Mouse (Mus musculus): ENCODE results near the gene Il1b. TPM values are rescaled to one million over a fixed set of nuclear protein-coding genes. Genes with fewer than 3 reads are reported as not detected.
A peak's percentile ranks its signal among the peaks of the same experiment; 100 is the strongest.

The Il1b gene
- polyA plus RNA-seq, 1 experiment from 2014 or later, result not detected

- Histone ChIP-seq H3K27me3 (ENCODE audit: control insufficient read depth, insufficient read depth, low read depth, low read length) (no peaks in the 10 kb centered on the region), H3K9me3 (ENCODE audit: control insufficient read depth, low read length) (0 out of 2 replicates have a peak, but pooled peaks cover 2% of the 10 kb centered on the region), H3K4me3 (ENCODE audit: low read length) (no peak overlapping the region), H3K4me1 (replicated peaks; ENCODE audit: control insufficient read depth, insufficient read depth, low read length) (no peaks in the 10 kb centered on the region), H3K9ac (ENCODE audit: low read length) (no peak overlapping the region), H3K4me2 (ENCODE audit: low read depth, low read length) (no peak overlapping the region), H3K36me3 (ENCODE audit: control insufficient read depth, insufficient read depth, low read length) (no peaks in the 10 kb centered on the region), H3K27ac (ENCODE audit: low read length) (no peak overlapping the region)
- no peak for ATAC-seq (ENCODE audit: low read depth)
- WGBS, result 59% methylated on average over 6 of the region's 6 CpGs
Measured at GRCm38 (mm10) chr2:129338138-129338621, 32.8 kb downstream of the Il1b start.

- no peak overlapping the region for H3K9ac ChIP-seq (ENCODE audit: low read length)
- WGBS, result 52% methylated on average over 4 of the region's 4 CpGs
- no peak overlapping the region for H3K27ac ChIP-seq (ENCODE audit: low read length)
- H3K27me3 ChIP-seq (ENCODE audit: control insufficient read depth, insufficient read depth, low read depth, low read length), result no peaks in the 10 kb centered on the region
- H3K4me3 ChIP-seq (ENCODE audit: low read length), result no peak overlapping the region
- H3K4me2 ChIP-seq (ENCODE audit: low read depth, low read length), result no peak overlapping the region
- no peak for ATAC-seq (ENCODE audit: low read depth)
- H3K9me3 ChIP-seq (ENCODE audit: control insufficient read depth, low read length), result no peaks in the 10 kb centered on the region
- no peaks in the 10 kb centered on the region for H3K4me1 ChIP-seq (replicated peaks; ENCODE audit: control insufficient read depth, insufficient read depth, low read length)
- no peaks in the 10 kb centered on the region for H3K36me3 ChIP-seq (ENCODE audit: control insufficient read depth, insufficient read depth, low read length)
Measured at GRCm38 (mm10) chr2:129333471-129333870, 37.5 kb downstream of the Il1b start.

- H3K27ac ChIP-seq (ENCODE audit: low read length), result peak overlapping the region; percentile 51
- H3K4me2 ChIP-seq (ENCODE audit: low read depth, low read length), result no peak overlapping the region; the same call in 1 of the 2 replicates
- no peak overlapping the region for H3K4me3 ChIP-seq (ENCODE audit: low read length)
- H3K4me1 ChIP-seq (replicated peaks; ENCODE audit: control insufficient read depth, insufficient read depth, low read length), result no peaks in the 10 kb centered on the region
- H3K27me3 ChIP-seq (ENCODE audit: control insufficient read depth, insufficient read depth, low read depth, low read length), result no peaks in the 10 kb centered on the region
- no peaks in the 10 kb centered on the region for H3K36me3 ChIP-seq (ENCODE audit: control insufficient read depth, insufficient read depth, low read length)
- no peaks in the 10 kb centered on the region; the same call in 1 of the 2 replicates for H3K9me3 ChIP-seq (ENCODE audit: control insufficient read depth, low read length)
- no peak overlapping the region for H3K9ac ChIP-seq (ENCODE audit: low read length)
- no peak for ATAC-seq (ENCODE audit: low read depth)
- 69% methylated on average over 13 of the region's 13 CpGs for WGBS
Measured at GRCm38 (mm10) chr2:129330540-129330939, 40.4 kb downstream of the Il1b start.

- Histone ChIP-seq H3K36me3 (ENCODE audit: control insufficient read depth, insufficient read depth, low read length) (no peaks in the 10 kb centered on the region), H3K4me2 (ENCODE audit: low read depth, low read length) (no peak overlapping the region), H3K27ac (ENCODE audit: low read length) (peak overlapping the region; percentile 25), H3K9ac (ENCODE audit: low read length) (no peak overlapping the region), H3K9me3 (ENCODE audit: control insufficient read depth, low read length) (no peaks in the 10 kb centered on the region; the same call in 1 of the 2 replicates), H3K4me3 (ENCODE audit: low read length) (no peak overlapping the region), H3K27me3 (ENCODE audit: control insufficient read depth, insufficient read depth, low read depth, low read length) (no peaks in the 10 kb centered on the region), H3K4me1 (replicated peaks; ENCODE audit: control insufficient read depth, insufficient read depth, low read length) (no peaks in the 10 kb centered on the region)
- no peak for ATAC-seq (ENCODE audit: low read depth)
- WGBS, result 47% methylated on average over 7 of the region's 7 CpGs
Measured at GRCm38 (mm10) chr2:129330024-129330423, 40.9 kb downstream of the Il1b start.

- Histone ChIP-seq H3K9me3 (ENCODE audit: control insufficient read depth, low read length) (no peaks in the 10 kb centered on the region; the same call in 1 of the 2 replicates), H3K4me1 (replicated peaks; ENCODE audit: control insufficient read depth, insufficient read depth, low read length) (no peaks in the 10 kb centered on the region), H3K27ac (ENCODE audit: low read length) (no peak overlapping the region), H3K36me3 (ENCODE audit: control insufficient read depth, insufficient read depth, low read length) (no peaks in the 10 kb centered on the region), H3K4me2 (ENCODE audit: low read depth, low read length) (no peak overlapping the region), H3K27me3 (ENCODE audit: control insufficient read depth, insufficient read depth, low read depth, low read length) (no peaks in the 10 kb centered on the region), H3K9ac (ENCODE audit: low read length) (no peak overlapping the region), H3K4me3 (ENCODE audit: low read length) (no peak overlapping the region)
- WGBS, result 75% methylated on average over 4 of the region's 4 CpGs
- ATAC-seq (ENCODE audit: low read depth), result no peak
Measured at GRCm38 (mm10) chr2:129328238-129328637, 42.7 kb downstream of the Il1b start.

GRCm38 (mm10) chr2:129324216-129324615 is 46.7 kb downstream of the Il1b start:
- H3K27ac ChIP-seq (ENCODE audit: low read length), result no peak overlapping the region
- no peak overlapping the region for H3K4me3 ChIP-seq (ENCODE audit: low read length)
- H3K9ac ChIP-seq (ENCODE audit: low read length), result no peak overlapping the region
- H3K9me3 ChIP-seq (ENCODE audit: control insufficient read depth, low read length), result no peaks in the 10 kb centered on the region; the same call in 1 of the 2 replicates
- H3K27me3 ChIP-seq (ENCODE audit: control insufficient read depth, insufficient read depth, low read depth, low read length), result no peaks in the 10 kb centered on the region
- H3K36me3 ChIP-seq (ENCODE audit: control insufficient read depth, insufficient read depth, low read length), result no peaks in the 10 kb centered on the region
- ATAC-seq (ENCODE audit: low read depth), result no peak
- no peak overlapping the region for H3K4me2 ChIP-seq (ENCODE audit: low read depth, low read length)
- no peaks in the 10 kb centered on the region for H3K4me1 ChIP-seq (replicated peaks; ENCODE audit: control insufficient read depth, insufficient read depth, low read length)
- 74% methylated on average over 3 of the region's 3 CpGs for WGBS

- no peaks in the 10 kb centered on the region for H3K4me1 ChIP-seq (replicated peaks; ENCODE audit: control insufficient read depth, insufficient read depth, low read length)
- H3K4me2 ChIP-seq (ENCODE audit: low read depth, low read length), result no peak overlapping the region
- no peak overlapping the region for H3K27ac ChIP-seq (ENCODE audit: low read length)
- WGBS, result 38% methylated on average over 1 of the region's 1 CpGs
- no peaks in the 10 kb centered on the region for H3K36me3 ChIP-seq (ENCODE audit: control insufficient read depth, insufficient read depth, low read length)
- ATAC-seq (ENCODE audit: low read depth), result no peak
- no peak overlapping the region for H3K4me3 ChIP-seq (ENCODE audit: low read length)
- no peaks in the 10 kb centered on the region; the same call in 1 of the 2 replicates for H3K9me3 ChIP-seq (ENCODE audit: control insufficient read depth, low read length)
- H3K27me3 ChIP-seq (ENCODE audit: control insufficient read depth, insufficient read depth, low read depth, low read length), result no peaks in the 10 kb centered on the region
- no peak overlapping the region for H3K9ac ChIP-seq (ENCODE audit: low read length)
Measured at GRCm38 (mm10) chr2:129322117-129322635, 48.8 kb downstream of the Il1b start.

GRCm38 (mm10) chr2:129320033-129320605 is 50.8 kb downstream of the Il1b start:
- 65% methylated on average over 8 of the region's 8 CpGs for WGBS
- no peaks in the 10 kb centered on the region for H3K27me3 ChIP-seq (ENCODE audit: control insufficient read depth, insufficient read depth, low read depth, low read length)
- no peak for ATAC-seq (ENCODE audit: low read depth)
- H3K9me3 ChIP-seq (ENCODE audit: control insufficient read depth, low read length), result no peaks in the 10 kb centered on the region
- H3K9ac ChIP-seq (ENCODE audit: low read length), result no peak overlapping the region
- no peaks in the 10 kb centered on the region for H3K36me3 ChIP-seq (ENCODE audit: control insufficient read depth, insufficient read depth, low read length)
- H3K4me3 ChIP-seq (ENCODE audit: low read length), result no peak overlapping the region
- H3K4me1 ChIP-seq (replicated peaks; ENCODE audit: control insufficient read depth, insufficient read depth, low read length), result no peaks in the 10 kb centered on the region
- no peak overlapping the region for H3K27ac ChIP-seq (ENCODE audit: low read length)
- no peak overlapping the region for H3K4me2 ChIP-seq (ENCODE audit: low read depth, low read length)

- Histone ChIP-seq H3K36me3 (ENCODE audit: control insufficient read depth, insufficient read depth, low read length) (no peaks in the 10 kb centered on the region), H3K4me3 (ENCODE audit: low read length) (no peak overlapping the region), H3K27me3 (ENCODE audit: control insufficient read depth, insufficient read depth, low read depth, low read length) (no peaks in the 10 kb centered on the region), H3K27ac (ENCODE audit: low read length) (no peak overlapping the region), H3K9ac (ENCODE audit: low read length) (no peak overlapping the region), H3K4me1 (replicated peaks; ENCODE audit: control insufficient read depth, insufficient read depth, low read length) (no peaks in the 10 kb centered on the region), H3K4me2 (ENCODE audit: low read depth, low read length) (no peak overlapping the region), H3K9me3 (ENCODE audit: control insufficient read depth, low read length) (no peaks in the 10 kb centered on the region)
- 57% methylated on average over 4 of the region's 4 CpGs for WGBS
- ATAC-seq (ENCODE audit: low read depth), result no peak
Measured at GRCm38 (mm10) chr2:129315831-129316230, 55.1 kb downstream of the Il1b start.
